Mouse (Mus musculus): ENCODE measurements around the gene Cd93. TPM values are rescaled to one million over a fixed set of nuclear protein-coding genes. Genes with fewer than 3 reads are reported as not detected.

The Cd93 gene
- 9.5 and 10.3 TPM in 2 replicates for polyA plus RNA-seq (2015; fragmentation: Nextera tagmentation; extraction: Ambion mirVana)

GRCm38 (mm10) chr2:148443249-148443958 is at the start of gene Cd93:
Gene Cd93 (minus strand): TSS chr2:148443563.
- Histone ChIP-seq H3K4me2 (replicated peaks) (no peak within 1 kb of the TSS; the same call in 1 of the 2 replicates), H3K4me3 (replicated peaks) (peak within 1 kb of the TSS; percentile 19), H3K27me3 (replicated peaks) (no peaks in the 10 kb centered on the region), H3K36me3 (no peaks in the 10 kb centered on the region), H3K27ac (peak within 1 kb of the TSS; percentile 62; the same call in 1 of the 2 replicates), H3K9ac (no peak within 1 kb of the TSS), H3K9me3 (no peaks in the 10 kb centered on the region), H3K4me1 (replicated peaks) (no peaks in the 10 kb centered on the region)
- ATAC-seq = peak; percentile 83
- 45% methylated on average over 13 of the region's 13 CpGs for WGBS

- H3K4me2 ChIP-seq (replicated peaks) = no peak overlapping the region
- no peak for ATAC-seq
- no peaks in the 10 kb centered on the region for H3K9me3 ChIP-seq
- 0 out of 2 replicates have a peak, but pooled peaks cover 2% of the 10 kb centered on the region for H3K4me1 ChIP-seq (replicated peaks)
- H3K9ac ChIP-seq = no peak overlapping the region
- H3K4me3 ChIP-seq (replicated peaks) = no peak overlapping the region
- no peaks in the 10 kb centered on the region for H3K36me3 ChIP-seq
- 61% methylated on average over 4 of the region's 4 CpGs for WGBS
- H3K27ac ChIP-seq = no peak overlapping the region
- H3K27me3 ChIP-seq (replicated peaks) = no peaks in the 10 kb centered on the region
Measured at GRCm38 (mm10) chr2:148492108-148492507, 48.7 kb upstream of the Cd93 start.

GRCm38 (mm10) chr2:148490150-148490549 is 46.8 kb upstream of the Cd93 start:
- ATAC-seq = no peak
- H3K4me3 ChIP-seq (replicated peaks) = no peak overlapping the region
- no peaks in the 10 kb centered on the region for H3K36me3 ChIP-seq
- H3K9me3 ChIP-seq = no peaks in the 10 kb centered on the region
- no peak overlapping the region for H3K4me2 ChIP-seq (replicated peaks)
- 48% methylated on average over 6 of the region's 6 CpGs for WGBS
- H3K9ac ChIP-seq = no peak overlapping the region
- no peaks in the 10 kb centered on the region for H3K27me3 ChIP-seq (replicated peaks)
- H3K4me1 ChIP-seq (replicated peaks) = no peaks in the 10 kb centered on the region
- H3K27ac ChIP-seq = no peak overlapping the region

GRCm38 (mm10) chr2:148488885-148489284 is 45.5 kb upstream of the Cd93 start:
- no peak overlapping the region for H3K9ac ChIP-seq
- ATAC-seq = no peak
- no peak overlapping the region for H3K4me3 ChIP-seq (replicated peaks)
- H3K4me1 ChIP-seq (replicated peaks) = no peaks in the 10 kb centered on the region
- no peaks in the 10 kb centered on the region for H3K36me3 ChIP-seq
- 72% methylated on average over 2 of the region's 2 CpGs for WGBS
- no peaks in the 10 kb centered on the region for H3K27me3 ChIP-seq (replicated peaks)
- no peak overlapping the region for H3K27ac ChIP-seq
- H3K4me2 ChIP-seq (replicated peaks) = no peak overlapping the region
- no peaks in the 10 kb centered on the region for H3K9me3 ChIP-seq

GRCm38 (mm10) chr2:148485576-148485975 is 42.2 kb upstream of the Cd93 start:
- no peak overlapping the region for H3K27ac ChIP-seq
- ATAC-seq = no peak
- H3K9ac ChIP-seq = no peak overlapping the region
- H3K36me3 ChIP-seq = no peaks in the 10 kb centered on the region
- H3K4me3 ChIP-seq (replicated peaks) = no peak overlapping the region
- WGBS = 92% methylated on average over 4 of the region's 4 CpGs
- no peaks in the 10 kb centered on the region for H3K9me3 ChIP-seq
- H3K4me1 ChIP-seq (replicated peaks) = no peaks in the 10 kb centered on the region
- no peak overlapping the region for H3K4me2 ChIP-seq (replicated peaks)
- no peaks in the 10 kb centered on the region for H3K27me3 ChIP-seq (replicated peaks)

GRCm38 (mm10) chr2:148480376-148480775 is 37.0 kb upstream of the Cd93 start:
- 85% methylated on average over 8 of the region's 8 CpGs for WGBS
- H3K4me2 ChIP-seq (replicated peaks) = no peak overlapping the region

GRCm38 (mm10) chr2:148478141-148478701 is 34.9 kb upstream of the Cd93 start:
- Histone ChIP-seq H3K9me3 (no peaks in the 10 kb centered on the region), H3K27ac (no peak overlapping the region), H3K36me3 (no peaks in the 10 kb centered on the region), H3K27me3 (replicated peaks) (no peaks in the 10 kb centered on the region), H3K4me1 (replicated peaks) (no peaks in the 10 kb centered on the region), H3K9ac (no peak overlapping the region), H3K4me3 (replicated peaks) (no peak overlapping the region), H3K4me2 (replicated peaks) (no peak overlapping the region)
- WGBS = 38% methylated on average over 3 of the region's 3 CpGs
- peak; percentile 78 for ATAC-seq

More at GRCm38 (mm10) chr2:148480376-148480775, 37.0 kb upstream of the Cd93 start:
- ATAC-seq = no peak
- no peaks in the 10 kb centered on the region for H3K9me3 ChIP-seq
- H3K4me1 ChIP-seq (replicated peaks) = no peaks in the 10 kb centered on the region
- no peaks in the 10 kb centered on the region for H3K27me3 ChIP-seq (replicated peaks)
- H3K9ac ChIP-seq = no peak overlapping the region
- H3K4me3 ChIP-seq (replicated peaks) = no peak overlapping the region
- no peaks in the 10 kb centered on the region for H3K36me3 ChIP-seq
- no peak overlapping the region for H3K27ac ChIP-seq

GRCm38 (mm10) chr2:148477346-148477745 is 34.0 kb upstream of the Cd93 start:
- H3K36me3 ChIP-seq = no peaks in the 10 kb centered on the region
- H3K4me2 ChIP-seq (replicated peaks) = no peak overlapping the region
- H3K9ac ChIP-seq = no peak overlapping the region
- 77% methylated on average over 2 of the region's 2 CpGs for WGBS
- no peaks in the 10 kb centered on the region for H3K9me3 ChIP-seq
- ATAC-seq = no peak
- no peaks in the 10 kb centered on the region for H3K4me1 ChIP-seq (replicated peaks)
- no peaks in the 10 kb centered on the region for H3K27me3 ChIP-seq (replicated peaks)
- H3K27ac ChIP-seq = no peak overlapping the region
- no peak overlapping the region for H3K4me3 ChIP-seq (replicated peaks)

- Histone ChIP-seq H3K4me2 (replicated peaks) (no peak overlapping the region), H3K27ac (no peak overlapping the region), H3K4me1 (replicated peaks) (no peaks in the 10 kb centered on the region), H3K27me3 (replicated peaks) (no peaks in the 10 kb centered on the region), H3K4me3 (replicated peaks) (no peak overlapping the region), H3K36me3 (no peaks in the 10 kb centered on the region), H3K9ac (no peak overlapping the region), H3K9me3 (no peaks in the 10 kb centered on the region)
- ATAC-seq = no peak
- WGBS = 50% methylated on average over 4 of the region's 4 CpGs
Measured at GRCm38 (mm10) chr2:148476576-148476975, 33.2 kb upstream of the Cd93 start.

GRCm38 (mm10) chr2:148475879-148476495 is 32.6 kb upstream of the Cd93 start:
- 46% methylated on average over 5 of the region's 5 CpGs for WGBS
- Histone ChIP-seq H3K9me3 (no peaks in the 10 kb centered on the region), H3K4me1 (replicated peaks) (no peaks in the 10 kb centered on the region), H3K27ac (no peak overlapping the region), H3K4me3 (replicated peaks) (no peak overlapping the region), H3K9ac (no peak overlapping the region), H3K36me3 (no peaks in the 10 kb centered on the region), H3K27me3 (replicated peaks) (no peaks in the 10 kb centered on the region), H3K4me2 (replicated peaks) (no peak overlapping the region)
- no peak for ATAC-seq

GRCm38 (mm10) chr2:148469341-148470238 is 26.2 kb upstream of the Cd93 start:
- ATAC-seq = no peak
- Histone ChIP-seq H3K4me3 (replicated peaks) (no peak overlapping the region), H3K9ac (no peak overlapping the region), H3K4me2 (replicated peaks) (no peak overlapping the region), H3K9me3 (no peaks in the 10 kb centered on the region), H3K27ac (no peak overlapping the region), H3K36me3 (no peaks in the 10 kb centered on the region), H3K4me1 (replicated peaks) (no peaks in the 10 kb centered on the region), H3K27me3 (replicated peaks) (no peaks in the 10 kb centered on the region)
- 41% methylated on average over 6 of the region's 7 CpGs for WGBS

GRCm38 (mm10) chr2:148467921-148468440 is 24.6 kb upstream of the Cd93 start:
- Histone ChIP-seq H3K9ac (no peak overlapping the region), H3K36me3 (no peaks in the 10 kb centered on the region), H3K4me2 (replicated peaks) (no peak overlapping the region), H3K9me3 (no peaks in the 10 kb centered on the region), H3K4me1 (replicated peaks) (no peaks in the 10 kb centered on the region), H3K4me3 (replicated peaks) (no peak overlapping the region), H3K27ac (no peak overlapping the region), H3K27me3 (replicated peaks) (no peaks in the 10 kb centered on the region)
- WGBS = 74% methylated on average over 3 of the region's 3 CpGs
- ATAC-seq = no peak
